Mouse (Mus musculus): Measurements from ENCODE around the gene Trem2.

DNA sequence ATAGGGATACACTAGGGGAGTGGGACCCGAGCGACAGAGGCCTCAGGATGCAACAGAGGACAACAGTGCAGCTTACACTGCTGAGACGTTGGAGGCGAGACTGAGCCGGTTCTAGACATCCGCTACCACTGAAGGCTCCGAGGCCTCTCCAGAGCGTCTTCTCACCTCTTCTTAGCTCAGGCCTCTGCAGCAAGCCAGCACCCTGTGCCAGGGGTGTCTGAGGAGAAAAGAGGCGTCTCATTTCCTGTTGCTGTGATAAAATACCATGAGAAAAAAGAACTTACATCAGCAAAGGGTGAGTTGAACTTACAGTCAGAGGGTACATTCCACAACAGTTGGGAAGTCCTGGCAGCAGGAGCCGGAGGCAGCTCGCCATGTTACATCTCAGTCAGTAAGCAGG lies 20.6 kb upstream of the Trem2 start:
- TF ChIP-seq CTCF (IDR thresholded peaks at IDR 0.05; ENCODE audit: low read depth), result no peak
- no peak for TF ChIP-seq EP300 (optimal IDR thresholded peaks at IDR 0.05)

All from stomach, postnatal 0 days (tissue).